Mouse (Mus musculus): Measurements from ENCODE around the gene Tcf23.
"Not testable (repeated sequence)": the region's sequence is repeated elsewhere in the genome, so short reads cannot be mapped to it uniquely, and the experiment has no call there.

The Tcf23 gene

GRCm38 (mm10) chr5:30999324-30999723 lies 30.9 kb downstream of the Tcf23 start:
- no peak for DNase-seq (ENCODE audit: low read depth)

GRCm38 (mm10) chr5:31000122-31000521 lies 31.7 kb downstream of the Tcf23 start:
- peak; percentile 85 for DNase-seq (ENCODE audit: low read depth)

- DNase-seq (ENCODE audit: low read depth) = no peak
Observed at GRCm38 (mm10) chr5:31000993-31001392, 32.5 kb downstream of the Tcf23 start.

GRCm38 (mm10) chr5:31001560-31001959 lies 33.1 kb downstream of the Tcf23 start:
- DNase-seq (ENCODE audit: low read depth) = no peak

- peak; percentile 95 for DNase-seq (ENCODE audit: low read depth)
Observed at GRCm38 (mm10) chr5:31004184-31004583, 35.7 kb downstream of the Tcf23 start.

GRCm38 (mm10) chr5:31012737-31013136 lies 44.3 kb downstream of the Tcf23 start:
- DNase-seq (ENCODE audit: low read depth) = no peak

GRCm38 (mm10) chr5:31015913-31016312 lies 47.5 kb downstream of the Tcf23 start:
- DNase-seq (ENCODE audit: low read depth) = no peak

GRCm38 (mm10) chr5:31021790-31022189 lies 53.3 kb downstream of the Tcf23 start:
- not testable (repeated sequence) for DNase-seq (ENCODE audit: low read depth)

GRCm38 (mm10) chr5:31022690-31023089 lies 54.2 kb downstream of the Tcf23 start:
- DNase-seq (ENCODE audit: low read depth) = no peak

GRCm38 (mm10) chr5:31023254-31023653 lies 54.8 kb downstream of the Tcf23 start:
- DNase-seq (ENCODE audit: low read depth) = no peak

- peak; percentile 32 for DNase-seq (ENCODE audit: low read depth)
Observed at GRCm38 (mm10) chr5:31024641-31025040, 56.2 kb downstream of the Tcf23 start.
